Mouse (Mus musculus): ENCODE results near the gene Taz.
A peak's percentile ranks its signal among the peaks of the same experiment; 100 is the strongest.

Taz gene

GRCm38 (mm10) chrX:74281041-74281731, 526 bp upstream of the Taz start:
- no peak for DNase-seq

DNA sequence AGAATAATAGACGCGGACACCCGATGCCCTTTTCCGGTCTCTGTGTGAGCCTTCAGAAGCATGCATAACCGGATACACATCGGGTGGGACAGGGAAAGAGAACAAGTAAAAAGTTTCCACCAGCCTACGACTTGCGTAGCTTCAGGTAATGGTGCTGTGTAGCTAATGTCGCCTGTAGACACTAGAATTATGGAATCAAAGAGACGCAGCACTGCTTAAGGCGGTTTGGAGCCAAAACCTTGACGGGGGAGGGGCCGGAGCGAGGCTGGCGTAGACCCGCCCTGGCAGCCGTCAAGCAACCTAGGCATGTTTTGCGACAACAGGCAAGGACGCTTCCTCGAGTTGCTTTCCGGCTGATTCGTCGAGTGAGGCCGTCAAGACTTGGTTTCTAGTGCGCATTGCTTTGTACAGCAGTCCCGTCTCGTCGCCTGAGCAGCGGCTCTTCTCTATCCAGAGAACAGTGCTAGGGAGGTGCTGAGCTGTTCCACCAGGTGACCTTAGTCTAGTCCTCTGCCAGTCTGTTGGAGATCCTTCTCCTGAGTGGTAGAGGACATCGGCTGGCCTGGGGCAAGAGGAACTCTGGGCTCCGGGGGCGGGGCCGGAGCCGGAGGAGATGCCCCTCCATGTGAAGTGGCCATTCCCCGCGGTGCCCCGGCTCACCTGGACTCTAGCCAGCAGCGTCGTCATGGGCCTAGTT, 831 bp downstream of the Taz start:
- DNase-seq, result peak; percentile 90 to 93

- DNase-seq, result no peak
Observed at GRCm38 (mm10) chrX:74283092-74283437, 1.4 kb downstream of the Taz start.

- DNase-seq, result no peak
Observed at GRCm38 (mm10) chrX:74293431-74293830, 11.7 kb downstream of the Taz start.

- peak; percentile 95 to 97 for DNase-seq
Observed at GRCm38 (mm10) chrX:74296538-74297448, 15.1 kb downstream of the Taz start, which contains the start of gene Atp6ap1. Gene Atp6ap1 (plus strand): TSS chrX:74297097.

GRCm38 (mm10) chrX:74298348-74298747, 16.6 kb downstream of the Taz start:
- no peak for DNase-seq

- no peak for DNase-seq
Observed at GRCm38 (mm10) chrX:74299721-74300120, 18.0 kb downstream of the Taz start.

DNA sequence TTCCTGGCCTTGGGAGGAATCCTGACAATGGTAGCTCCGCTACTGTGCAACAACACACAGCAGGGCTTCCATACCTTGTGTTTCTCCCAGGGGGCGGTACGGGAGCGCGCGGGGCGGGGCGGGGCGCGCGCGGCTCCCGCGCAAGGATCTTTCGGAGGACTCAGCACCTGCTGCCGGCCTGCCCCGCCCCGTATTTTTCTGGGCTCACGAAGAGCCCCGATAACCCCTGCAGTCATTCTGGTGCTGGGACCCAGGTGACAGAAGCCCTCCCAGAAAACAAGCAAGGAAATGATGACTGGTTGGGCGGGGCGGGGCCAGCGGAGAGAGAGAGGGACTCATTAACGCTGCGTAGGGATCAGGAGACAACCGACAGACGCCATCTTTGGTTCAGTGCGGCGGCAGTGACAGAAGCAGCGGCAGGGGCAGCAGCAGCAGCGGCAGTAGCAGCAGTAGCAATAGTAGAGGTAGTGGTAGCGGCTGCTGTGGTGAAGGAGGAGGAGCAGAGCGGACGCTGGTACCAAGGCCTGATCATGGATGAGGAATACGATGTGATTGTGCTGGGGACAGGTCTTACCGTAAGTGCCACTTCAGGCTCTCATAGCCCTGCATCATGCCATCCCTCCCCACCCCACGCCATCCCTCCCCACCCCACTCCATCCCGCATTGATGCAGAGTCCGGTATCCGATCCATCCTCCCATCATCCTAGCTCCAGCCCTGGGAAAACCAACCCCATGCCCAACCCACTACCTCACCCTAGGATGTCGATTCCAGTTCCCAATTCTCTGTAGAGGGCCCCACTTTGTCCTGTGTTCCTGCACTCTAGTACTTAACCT, 23.4 kb downstream of the Taz start, which contains the start of gene Gdi1:
TSS of gene Gdi1 (plus strand) at position 132 of the 834 bp plus-strand sequence.
- peak; percentile 81 to 83 for DNase-seq

- DNase-seq, result peak; percentile 91 to 93
Observed at GRCm38 (mm10) chrX:74312540-74313464, 31.1 kb downstream of the Taz start, which contains the start of gene Fam50a. Gene Fam50a (plus strand): TSS chrX:74313033.

DNA sequence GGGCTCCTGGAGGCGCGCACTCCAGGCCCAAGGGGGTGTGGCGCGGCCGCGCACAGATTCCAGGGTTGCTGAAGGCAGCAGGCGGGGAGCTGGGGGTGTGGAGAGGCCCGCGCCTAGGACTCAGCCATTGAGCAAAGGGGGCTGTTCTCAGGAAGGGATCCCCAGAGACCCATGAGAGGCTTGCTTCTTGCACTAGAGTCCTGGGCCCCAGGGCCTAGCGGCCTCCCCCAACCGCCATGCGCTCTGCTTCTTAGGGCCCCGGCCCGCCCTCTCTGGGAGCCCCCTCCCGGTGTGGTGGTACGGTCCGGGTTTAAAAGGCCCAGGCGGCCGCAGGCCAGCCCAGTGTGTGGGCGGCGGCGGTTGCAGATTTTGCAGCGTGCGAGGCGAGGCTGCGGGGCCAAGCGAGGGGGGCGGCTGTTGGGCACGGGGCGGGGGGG, 47.0 kb downstream of the Taz start, which contains the start of gene Plxna3:
TSS of gene Plxna3 (plus strand) at position 342 of the 437 bp plus-strand sequence.
- peak; percentile 79 to 85 for DNase-seq

DNA sequence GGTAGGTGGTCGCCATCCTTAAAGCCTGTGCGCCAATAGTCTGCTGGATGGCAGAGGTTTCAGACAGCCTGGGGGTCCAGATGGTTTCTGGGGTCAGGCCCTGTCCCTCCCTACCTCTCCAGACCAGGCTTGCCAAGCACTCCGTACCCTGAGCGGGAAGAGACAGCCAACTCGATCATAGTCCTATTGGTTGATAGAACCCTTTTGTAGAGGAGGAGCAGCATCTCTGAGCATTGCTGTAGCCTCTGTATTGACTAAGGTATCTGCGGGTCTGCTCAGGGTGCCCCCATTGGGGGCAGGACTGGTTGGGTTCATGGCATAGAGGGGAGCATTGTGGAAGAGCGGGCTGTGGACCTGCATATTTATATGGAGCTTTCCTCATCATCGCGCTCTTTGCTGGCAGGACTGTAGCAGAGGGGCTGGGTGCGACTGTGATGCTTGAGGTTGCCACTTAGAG, 47.5 kb downstream of the Taz start:
- DNase-seq, result peak; percentile 28 to 30

- DNase-seq, result peak; percentile 47 to 73
Observed at GRCm38 (mm10) chrX:74330166-74330930, 48.6 kb downstream of the Taz start.
